Mouse (Mus musculus): ENCODE data around the gene Asap3.

DNA sequence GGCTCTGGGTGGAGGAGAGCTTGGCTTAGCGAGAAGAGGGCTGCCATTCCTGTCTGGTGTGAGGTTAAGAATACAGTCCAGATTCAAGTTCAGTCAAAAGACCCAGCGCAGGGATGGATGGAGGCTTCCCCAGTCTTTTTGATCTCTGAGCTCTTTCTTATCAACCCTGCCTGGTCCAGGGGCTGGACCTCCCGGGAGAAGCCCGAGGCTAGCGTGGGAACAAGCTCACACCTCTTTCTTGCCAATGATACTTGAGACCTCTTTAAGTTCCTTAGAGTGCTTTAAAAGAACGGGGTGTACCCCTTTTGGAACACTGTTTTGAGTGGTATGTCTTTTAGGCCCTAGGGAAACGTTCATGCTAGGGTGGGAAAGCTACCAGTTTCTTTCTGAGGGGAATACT is 11.1 kb upstream of the Asap3 start:
- TF ChIP-seq CTCF (IDR thresholded peaks at IDR 0.05; ENCODE audit: low read depth, low read length): no peak
- no peak for TF ChIP-seq POLR2A (IDR thresholded peaks at IDR 0.05; ENCODE audit: extremely low read depth, insufficient read depth, low read length)

Data from liver, adult 2 months (tissue).